Mouse (Mus musculus) ES-E14 (cell line): ENCODE results near the gene Rgmb. TPM values are rescaled to one million over a fixed set of nuclear protein-coding genes. Genes with fewer than 3 reads are reported as not detected.

ENCODE experiments used
- DNase-seq: peaks from one replicate; pipeline ENCODE4 v3.0.0-alpha.2; 2013; ENCODE audit warnings: low read depth, low spot score
- H3K27ac ChIP-seq: 2 replicates; pipeline ENCODE4 v1.5.1; 2012; ENCODE audit warnings: low read depth, mild to moderate bottlenecking, low read length, moderate library complexity, mixed read lengths; ENCODE audit not compliant: poor library complexity, insufficient read depth, severe bottlenecking
- H3K36me3 ChIP-seq: 2 replicates; pipeline ENCODE4 v1.6.1; 2012; ENCODE audit warnings: mild to moderate bottlenecking, low read length, moderate library complexity, mixed read lengths; ENCODE audit not compliant: control insufficient read depth, poor library complexity, insufficient read depth, severe bottlenecking
- H3K4me1 ChIP-seq, 2 experiments: fragments of 150-350 bp in 1 of 2; sonication (generic) in 1 of 2; 2 replicates each; pipeline ENCODE4 v1.6.1; 2012; ENCODE audit warnings: low read length in 2 of 2, mild to moderate bottlenecking in 1 of 2, mixed read lengths in 1 of 2; ENCODE audit not compliant: control insufficient read depth in 2 of 2, insufficient read depth in 2 of 2, poor library complexity in 1 of 2
- H3K4me3 ChIP-seq, 2 experiments: fragments of 150-350 bp in 1 of 2; sonication (generic) in 1 of 2; 2 replicates each; pipeline ENCODE4 v1.5.1; 2012; ENCODE audit warnings: low read length in 2 of 2, low read depth in 1 of 2, mild to moderate bottlenecking in 1 of 2, mixed read lengths in 1 of 2; ENCODE audit not compliant: insufficient read depth in 1 of 2, poor library complexity in 1 of 2, severe bottlenecking in 1 of 2
- H3K9ac ChIP-seq: 2 replicates; pipeline ENCODE4 v1.6.1; 2012; ENCODE audit warnings: low read depth, mild to moderate bottlenecking, low read length, mixed read lengths; ENCODE audit not compliant: poor library complexity, insufficient read depth, severe bottlenecking
- H3K9me3 ChIP-seq: fragments of 150-350 bp; sonication (generic); 2 replicates; pipeline ENCODE4 v1.6.1; 2012; ENCODE audit warnings: low read depth, mild to moderate bottlenecking, low read length; ENCODE audit not compliant: control insufficient read depth, insufficient read depth
- CHD2 ChIP-seq: IDR thresholded peaks from 2 replicates; pipeline ENCODE4 v1.6.1; 2014; ENCODE audit warnings: mild to moderate bottlenecking, low read depth, low read length, inconsistent platforms
- HCFC1 ChIP-seq: IDR thresholded peaks from 2 replicates; pipeline ENCODE4 v1.6.1; 2012; ENCODE audit warnings: low read length, inconsistent platforms, borderline replicate concordance; ENCODE audit not compliant: insufficient read depth
- MAFK ChIP-seq: IDR thresholded peaks from 2 replicates; pipeline ENCODE4 v1.6.1; 2014; ENCODE audit warnings: mild to moderate bottlenecking, low read depth, low read length, inconsistent platforms; ENCODE audit not compliant: insufficient read depth
- ZC3H11A ChIP-seq: IDR thresholded peaks from 2 replicates; pipeline ENCODE4 v1.6.1; 2012; ENCODE audit warnings: low read depth, mild to moderate bottlenecking, inconsistent platforms, low read length, borderline replicate concordance
- ZNF384 ChIP-seq: IDR thresholded peaks from 2 replicates; pipeline ENCODE4 v1.6.1; 2012; ENCODE audit warnings: low read depth, low read length, inconsistent platforms
- in situ Hi-C, 2 experiments: fragments of 600-800 bp; cut with MboI; formaldehyde crosslinking; loops; one replicate each; pipeline ENCODE4 v1.15.1; 2025; ENCODE audit warnings: low sequenced_read_pairs in 2 of 2, inconsistent platforms in 1 of 2; ENCODE audit not compliant: unreplicated experiment in 2 of 2
- total RNA-seq: library from RNA; depleted of rRNA; stranded (reverse); fragments of 300-350 nt; gene quantifications from 2 replicates; pipeline ENCODE4 v1.2.3, GENCODE M21; 2012

The Rgmb gene
- total RNA-seq, 1 experiment: 7.2 TPM

- in situ Hi-C loops: no loop called here
- Histone ChIP-seq H3K4me1 (no peaks in the 10 kb centered on the region), H3K9me3 (no peaks in the 10 kb centered on the region), H3K27ac (no peak overlapping the region), H3K36me3 (no peaks in the 10 kb centered on the region), H3K4me3 (no peak overlapping the region), H3K9ac (no peak overlapping the region)
- TF ChIP-seq ZNF384 (no peak), ZC3H11A (no peak), CHD2 (no peak), MAFK (no peak), HCFC1 (no peak)
- no peak for DNase-seq
Observed at GRCm38 (mm10) chr17:15777979-15778378, 52.9 kb downstream of the Rgmb start.

GRCm38 (mm10) chr17:15776349-15776748, 54.5 kb downstream of the Rgmb start:
- no peak for DNase-seq
- Histone ChIP-seq H3K36me3 (no peaks in the 10 kb centered on the region; the same call in 1 of the 2 replicates), H3K27ac (no peak overlapping the region), H3K9me3 (no peaks in the 10 kb centered on the region), H3K4me1 (no peaks in the 10 kb centered on the region), H3K9ac (no peak overlapping the region), H3K4me3 (no peak overlapping the region)
- TF ChIP-seq HCFC1 (no peak), MAFK (no peak), ZC3H11A (no peak), CHD2 (no peak), ZNF384 (no peak)
- in situ Hi-C loops: no loop called here

- no peak for TF ChIP-seq ZC3H11A
- Histone ChIP-seq H3K27ac (no peak overlapping the region), H3K9me3 (no peaks in the 10 kb centered on the region), H3K4me1 (no peaks in the 10 kb centered on the region), H3K9ac (no peak overlapping the region), H3K36me3 (peaks cover 4% of the 10 kb centered on the region), H3K4me3 (no peak overlapping the region)
- in situ Hi-C loops: no loop called here
- no peak for DNase-seq
Observed at GRCm38 (mm10) chr17:15774565-15775215, 56.1 kb downstream of the Rgmb start.

GRCm38 (mm10) chr17:15773956-15774355, 56.9 kb downstream of the Rgmb start:
- Histone ChIP-seq H3K36me3 (peaks cover 4% of the 10 kb centered on the region), H3K4me3 (no peak overlapping the region), H3K9ac (no peak overlapping the region), H3K27ac (no peak overlapping the region), H3K9me3 (no peaks in the 10 kb centered on the region), H3K4me1 (no peaks in the 10 kb centered on the region)
- DNase-seq: no peak
- in situ Hi-C loops: no loop called here
- TF ChIP-seq MAFK: no peak
- TF ChIP-seq ZNF384: no peak
- no peak for TF ChIP-seq ZC3H11A
- no peak for TF ChIP-seq HCFC1
- no peak for TF ChIP-seq CHD2

DNA sequence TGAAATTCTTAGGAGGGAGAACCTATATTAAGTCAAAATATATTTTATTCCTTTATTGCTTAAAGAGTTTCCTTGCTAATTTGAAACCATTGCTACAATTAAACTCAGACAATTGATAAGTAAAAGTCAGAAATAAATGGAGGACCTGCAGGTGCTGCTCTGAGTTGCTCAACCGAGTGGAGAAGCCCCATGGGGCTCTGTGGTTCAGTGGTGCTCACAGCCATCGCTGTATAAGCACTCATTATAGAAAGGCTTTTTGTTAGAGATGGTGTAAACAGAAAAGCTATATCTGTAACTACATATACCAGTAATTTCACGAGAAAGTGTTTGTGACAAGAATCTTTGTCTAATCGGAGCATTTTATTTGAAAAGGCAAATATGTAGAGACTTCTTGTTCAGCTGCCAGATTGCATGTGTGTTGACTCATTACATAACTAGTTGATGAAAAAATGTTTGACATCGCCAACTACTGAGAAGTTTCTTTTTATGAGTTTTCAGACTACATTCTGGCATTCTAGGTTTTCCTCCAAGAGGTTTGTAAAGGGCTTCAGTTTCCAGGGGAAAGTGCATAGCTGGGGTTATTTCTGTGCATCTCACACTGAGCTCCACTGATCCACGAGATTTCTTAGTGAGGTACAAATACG, 61.6 kb downstream of the Rgmb start:
- in situ Hi-C loops: no loop called here
- H3K4me3 ChIP-seq: no peak overlapping the region
- TF ChIP-seq ZNF384: no peak
- no peak for TF ChIP-seq CHD2
- TF ChIP-seq HCFC1: no peak
- no peak for TF ChIP-seq MAFK
- no peak for TF ChIP-seq ZC3H11A
- H3K36me3 ChIP-seq: peaks cover 11% of the 10 kb centered on the region
- H3K4me1 ChIP-seq: no peaks in the 10 kb centered on the region
- no peak overlapping the region for H3K9ac ChIP-seq
- H3K9me3 ChIP-seq: no peaks in the 10 kb centered on the region
- no peak for DNase-seq
- no peak overlapping the region for H3K27ac ChIP-seq
